Mouse (Mus musculus) liver, postnatal 0 days (tissue): ENCODE measurements around the gene Cpsf4l.

Experiments
- CTCF ChIP-seq: sonication (generic); IDR thresholded peaks from 2 replicates; pipeline ENCODE4 v1.5.1; 2016; ENCODE audit warnings: antibody characterized with exemption, low read depth
- EP300 ChIP-seq: IDR thresholded peaks from 2 replicates; pipeline ENCODE4 v1.6.1; 2016; ENCODE audit warnings: antibody characterized with exemption, low read depth, mild to moderate bottlenecking

- no peak for TF ChIP-seq CTCF
- TF ChIP-seq EP300 = no peak
Observed at GRCm38 (mm10) chr11:113684707-113685426, 24.9 kb downstream of the Cpsf4l start.
